Mouse (Mus musculus) heart, postnatal 10 days (tissue): ENCODE results near the gene Obscn. TPM values are rescaled to one million over a fixed set of nuclear protein-coding genes. Genes with fewer than 3 reads are reported as not detected.
A peak's percentile ranks its signal among the peaks of the same experiment; 100 is the strongest.

Source experiments
- DNase-seq, 2 experiments: peaks; one replicate each; pipeline ENCODE4 v3.0.0; 2021
- intact Hi-C: fragments of 180-260 bp; cut with DNase I; formaldehyde crosslinking; loops from one replicate; pipeline ENCODE4 v1.15.1; 2025
- microRNA-seq, 2 experiments: library from miRNA; unstranded; fragments of <30 nt; microRNA quantifications; one replicate each; pipeline ENCODE4 v1.2.0; 2022
- total RNA-seq, 2 experiments: library from RNA; stranded (reverse); gene quantifications; 2 replicates each; pipeline ENCODE4 v1.2.3; 2021

Obscn gene
- total RNA-seq, 2 experiments from 2014 or later = 427 to 465 TPM

- intact Hi-C loops = no loop called here
- DNase-seq = no peak
Measured at GRCm38 (mm10) chr11:58949480-58950431, 186.4 kb downstream of the Obscn start.

- intact Hi-C loops = no loop called here
- peak; percentile 51 to 63 for DNase-seq
Measured at GRCm38 (mm10) chr11:58948542-58949479, 187.4 kb downstream of the Obscn start, which contains the start of gene Hist3h2ba. Gene Hist3h2ba, plus strand, starts transcription at chr11:58948920.

GRCm38 (mm10) chr11:58947798-58948528, 188.2 kb downstream of the Obscn start:
- peak in 1 of 2 experiments; percentile 18 for DNase-seq
- intact Hi-C loops = no loop called here

GRCm38 (mm10) chr11:58947306-58947705, 188.9 kb downstream of the Obscn start:
- no peak for DNase-seq
- intact Hi-C loops = no loop called here

Small RNAs within 50 kb of the gene (microRNA-seq; reads per million reads assigned to microRNA genes)
- gene Gm44313 = 0 to 0.35 reads per million in 2 experiments

Other genes starting within 250 kb of the Obscn start
- gene Zfp39, start 232.2 kb downstream of the Obscn start, total RNA-seq = 1 to 10 TPM; 5.2 to 6.1 TPM
- gene Btnl10, start 218.5 kb downstream of the Obscn start, total RNA-seq = under 1 TPM in 1 of 2 experiments, not detected in 1; 0.12 TPM
- 100 to 1,000 TPM; 162 to 173 TPM for gene Rnf187, start 197.5 kb downstream of the Obscn start, total RNA-seq
- 10 to 100 TPM; 11.0 to 13.0 TPM for gene Hist3h2ba, start 187.5 kb downstream of the Obscn start, total RNA-seq
- gene Hist3h2a, start 181.7 kb downstream of the Obscn start, total RNA-seq = 10 to 100 TPM; 33.2 to 36.7 TPM
- under 1 TPM; 0.12 to 0.22 TPM for gene Trim17, start 181.7 kb downstream of the Obscn start, total RNA-seq
- gene Trim11, start 158.3 kb downstream of the Obscn start, total RNA-seq = 10 to 100 TPM; 19.9 to 20.8 TPM
- 10 to 100 TPM; 14.6 to 16.8 TPM for gene Iba57, start 27.3 kb upstream of the Obscn start, total RNA-seq
- gene Gjc2, start 46.8 kb upstream of the Obscn start, total RNA-seq = 1 to 10 TPM; 1.7 to 1.8 TPM
- 10 to 100 TPM; 74.3 to 76.2 TPM for gene Guk1, start 55.8 kb upstream of the Obscn start, total RNA-seq
- gene Mrpl55, start 66.1 kb upstream of the Obscn start, total RNA-seq = 10 to 100 TPM; 86.9 to 88.0 TPM
- 10 to 100 TPM in 1 of 2 experiments, 1 to 10 TPM in 1; 9.4 to 12.3 TPM for gene 2310033P09Rik, start 71.9 kb upstream of the Obscn start, total RNA-seq
- 100 to 1,000 TPM; 339 to 344 TPM for gene Arf1, start 91.9 kb upstream of the Obscn start, total RNA-seq
- not detected for gene Wnt3a, start 154.3 kb upstream of the Obscn start, total RNA-seq
- gene Wnt9a, start 170.5 kb upstream of the Obscn start, total RNA-seq = 1 to 10 TPM; 6.1 to 7.5 TPM
- not detected for gene Prss38, start 239.3 kb upstream of the Obscn start, total RNA-seq